Mouse (Mus musculus) bone marrow macrophage, adult 2 months (primary cell): Measurements from ENCODE around the gene Emilin2.

Source experiments
- CTCF ChIP-seq: IDR thresholded peaks from 2 replicates; pipeline ENCODE4 v1.5.1; 2012; ENCODE audit warnings: low read depth, mild to moderate bottlenecking, low read length, moderate library complexity
- POLR2A ChIP-seq: IDR thresholded peaks from 2 replicates; pipeline ENCODE4 v1.6.1; 2012; ENCODE audit warnings: mild to moderate bottlenecking, low read depth, low read length, borderline replicate concordance

- TF ChIP-seq CTCF (no peak), POLR2A (no peak)
Observed at GRCm38 (mm10) chr17:71309141-71309540, 2.6 kb downstream of the Emilin2 start.
